ENCODE assay signal across 20 mouse cellular contexts in the genomic region with DNA sequence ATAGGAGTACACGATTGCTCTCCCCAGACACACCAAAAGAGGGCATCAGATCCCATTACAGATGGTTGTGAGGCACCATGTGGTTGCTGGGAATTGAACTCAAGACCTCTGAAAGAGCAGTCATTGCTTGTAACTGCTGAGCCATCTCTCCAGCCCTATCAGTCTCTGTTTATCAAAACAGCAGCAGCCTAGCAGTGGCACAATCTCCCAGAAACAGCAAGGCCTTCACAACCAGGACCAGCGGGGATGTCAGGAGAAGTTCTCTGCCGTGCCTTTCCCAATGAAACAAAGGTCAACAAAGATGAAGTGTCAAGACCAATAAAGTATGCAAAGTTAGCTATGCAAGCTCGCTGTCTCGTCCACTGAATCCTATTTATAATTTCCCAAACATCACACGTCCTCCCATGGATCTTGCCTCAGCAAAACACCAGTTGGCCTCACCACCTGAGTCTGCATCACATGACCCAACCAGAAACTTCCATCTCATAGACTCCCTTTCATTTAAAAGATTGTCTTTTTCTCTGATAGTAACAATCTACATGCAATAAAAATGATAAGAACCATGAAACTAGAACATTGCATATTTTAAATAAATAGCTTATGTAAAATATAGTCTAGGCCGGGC. TPM values are rescaled to one million over a fixed set of nuclear protein-coding genes. Genes with fewer than 3 reads are reported as not detected.
DNase-seq lines count a peak whose midpoint lies in the region; ATAC-seq and TF ChIP-seq lines count a peak whose summit lies in the region.
"Had no signal": no experiment of that assay in that cellular context is flagged by ENCODE, and none has a peak within 500 bp of the region (broad histone marks: within the 10 kb centered on the region; RNA-seq: fewer than 3 reads in every experiment).

No protein-coding gene starts in this region.

- H3K27ac ChIP-seq in MEL (ENCODE audit: control insufficient read depth, low read depth, low read length), result no peak overlapping the region
- peak overlapping the region; percentile 50 for H3K27ac ChIP-seq in liver, embryonic 14.5 days
- H3K27ac ChIP-seq in midbrain, embryonic 14.5 days (replicated peaks; ENCODE audit: low read depth, low read length), result no peak overlapping the region
- H3K27ac ChIP-seq: embryonic facial prominence, embryonic 13.5 days; forebrain, embryonic 10.5 days; heart, adult 2 months; heart, embryonic 15.5 days; hindbrain, embryonic 10.5 days; hindbrain, embryonic 14.5 days had no signal

- peak; percentile 92 for ATAC-seq in liver, embryonic 14.5 days (ENCODE audit: insufficient read depth)
- ATAC-seq in megakaryocyte progenitor cell, adult 5-6 weeks (replicated peaks; ENCODE audit: poor library complexity), result peak; percentile 54; the same call in 1 of the 2 replicates
- no peak for ATAC-seq in midbrain, embryonic 14.5 days (ENCODE audit: low FRiP score, low TSS enrichment)
- ATAC-seq: forebrain, embryonic 14.5 days had no signal

- no peak for TF ChIP-seq RAD21 in MEL (IDR thresholded peaks at IDR 0.05; ENCODE audit: low read depth, low read length)

- no peak for TF ChIP-seq POLR2A in MEL (IDR thresholded peaks at IDR 0.05; ENCODE audit: control insufficient read depth in 1 of 2, insufficient read depth in 1 of 2, low read depth in 1 of 2, low read length in 2 of 2, poor library complexity in 1 of 2)

- H3K36me3 ChIP-seq in MEL (ENCODE audit: control insufficient read depth in 1 of 2, insufficient read depth in 2 of 2, low read length in 2 of 2), result no peaks in the 10 kb centered on the region
- no peaks in the 10 kb centered on the region for H3K36me3 ChIP-seq in liver, embryonic 14.5 days (replicated peaks; ENCODE audit: control insufficient read depth, insufficient read depth, low read depth)
- no peaks in the 10 kb centered on the region for H3K36me3 ChIP-seq in midbrain, embryonic 14.5 days (ENCODE audit: control insufficient read depth, insufficient read depth, low read length)
- H3K36me3 ChIP-seq: embryonic facial prominence, embryonic 13.5 days; forebrain, embryonic 10.5 days; heart, embryonic 15.5 days; hindbrain, embryonic 10.5 days had no signal

- 49% methylated on average over 7 of the region's 7 CpGs for WGBS in liver, embryonic 14.5 days (ENCODE audit: insufficient replicate concordance)
- 83% methylated on average over 7 of the region's 7 CpGs for WGBS in midbrain, embryonic 14.5 days

- no peak overlapping the region for H3K4me3 ChIP-seq in MEL (ENCODE audit: control insufficient read depth in 1 of 2, insufficient read depth in 1 of 2, low read depth in 2 of 2, low read length in 2 of 2)
- no peak overlapping the region for H3K4me3 ChIP-seq in liver, embryonic 14.5 days (ENCODE audit: insufficient read depth in 1 of 2, low read depth in 2 of 2, low read length in 2 of 2)
- H3K4me3 ChIP-seq in midbrain, embryonic 14.5 days (replicated peaks; ENCODE audit: low read depth, low read length), result no peak overlapping the region
- H3K4me3 ChIP-seq: embryonic facial prominence, embryonic 13.5 days; forebrain, embryonic 10.5 days; heart, adult 2 months; heart, embryonic 15.5 days; hindbrain, embryonic 10.5 days had no signal

- H3K4me2 ChIP-seq in liver, embryonic 14.5 days (ENCODE audit: low read depth), result peak overlapping the region; percentile 13; the same call in 1 of the 2 replicates
- no peak overlapping the region for H3K4me2 ChIP-seq in midbrain, embryonic 14.5 days (ENCODE audit: low read length)
- H3K4me2 ChIP-seq: embryonic facial prominence, embryonic 13.5 days; heart, embryonic 11.5 days; heart, embryonic 15.5 days; hindbrain, embryonic 14.5 days had no signal

- TF ChIP-seq EP300 in MEL (IDR thresholded peaks at IDR 0.05; ENCODE audit: low read depth in 1 of 2, low read length in 2 of 2), result no peak
- peak; percentile 83 for TF ChIP-seq EP300 in liver, embryonic 14.5 days (IDR thresholded peaks at IDR 0.05; ENCODE audit: low read depth)

- H3K9ac ChIP-seq in MEL (ENCODE audit: control insufficient read depth, low read depth, low read length, poor library complexity, severe bottlenecking), result no peak overlapping the region
- H3K9ac ChIP-seq in liver, embryonic 14.5 days (replicated peaks), result no peak overlapping the region
- no peak overlapping the region for H3K9ac ChIP-seq in midbrain, embryonic 14.5 days (replicated peaks; ENCODE audit: low read length)
- H3K9ac ChIP-seq: embryonic facial prominence, embryonic 13.5 days; heart, embryonic 15.5 days; hindbrain, embryonic 14.5 days had no signal

- no peaks in the 10 kb centered on the region for H3K9me3 ChIP-seq in MEL (replicated peaks; ENCODE audit: insufficient read depth, low read length)
- H3K9me3 ChIP-seq in liver, embryonic 14.5 days (ENCODE audit: control insufficient read depth, low read length), result no peaks in the 10 kb centered on the region
- peaks cover 3% of the 10 kb centered on the region; the same call in 1 of the 2 replicates for H3K9me3 ChIP-seq in midbrain, embryonic 14.5 days (ENCODE audit: control insufficient read depth, low read length)
- H3K9me3 ChIP-seq: heart, embryonic 15.5 days had no signal

- no peaks in the 10 kb centered on the region for H3K4me1 ChIP-seq in MEL (ENCODE audit: control insufficient read depth in 1 of 2, insufficient read depth in 2 of 2, low read length in 2 of 2)
- peaks cover 11 to 12% of the 10 kb centered on the region in 2 experiments for H3K4me1 ChIP-seq in liver, embryonic 14.5 days (replicated peaks; ENCODE audit: control insufficient read depth in 2 of 2, insufficient read depth in 2 of 2, low read length in 1 of 2)
- no peaks in the 10 kb centered on the region for H3K4me1 ChIP-seq in midbrain, embryonic 14.5 days (ENCODE audit: control insufficient read depth, insufficient read depth, low read length)
- H3K4me1 ChIP-seq: embryonic facial prominence, embryonic 13.5 days; forebrain, embryonic 10.5 days; heart, embryonic 15.5 days; hindbrain, embryonic 10.5 days had no signal

- no peaks in the 10 kb centered on the region for H3K79me2 ChIP-seq in MEL (ENCODE audit: control insufficient read depth, insufficient read depth, low read length, poor library complexity)

- TF ChIP-seq CTCF in MEL (IDR thresholded peaks at IDR 0.05 in 2 of 3, conservative IDR thresholded peaks at IDR 0.05 in 1 of 3; ENCODE audit: control insufficient read depth in 1 of 3, insufficient read depth in 1 of 3, low read depth in 2 of 3, low read length in 3 of 3, poor library complexity in 1 of 3, severe bottlenecking in 1 of 3), result no peak
- 0 out of 2 replicates have a peak, but pooled peaks have one; percentile 3 for TF ChIP-seq CTCF in liver, embryonic 14.5 days (IDR thresholded peaks at IDR 0.05; ENCODE audit: low read depth)

- H3K27me3 ChIP-seq in MEL (ENCODE audit: control insufficient read depth in 1 of 2, insufficient read depth in 2 of 2, low read length in 2 of 2), result no peaks in the 10 kb centered on the region
- H3K27me3 ChIP-seq in liver, embryonic 14.5 days (ENCODE audit: control insufficient read depth, insufficient read depth, low read length), result no peaks in the 10 kb centered on the region
- no peaks in the 10 kb centered on the region for H3K27me3 ChIP-seq in midbrain, embryonic 14.5 days (ENCODE audit: control insufficient read depth, insufficient read depth, low read length)
- H3K27me3 ChIP-seq: embryonic facial prominence, embryonic 13.5 days; heart, embryonic 15.5 days had no signal

- DNase-seq in MEL (ENCODE audit: low read depth, low spot score) (no peak), liver (peak; percentile 59)
- DNase-seq in liver, embryonic 14.5 days (ENCODE audit: low read depth in 3 of 3, low spot score in 3 of 3), result no peak
- no peak for DNase-seq in natural killer cell, adult 2 months (ENCODE audit: low spot score in 2 of 2)
- DNase-seq in adrenal gland, adult (ENCODE audit: inconsistent age in 2 of 2, low spot score in 1 of 2), result no peak
- no peak for DNase-seq in midbrain, embryonic 14.5 days
- DNase-seq: adrenal gland, postnatal 10 days; cerebellum, adult 11 months; cerebellum, adult 9-10 months; cerebellum, postnatal 25 days; heart, adult 2 months; heart, postnatal 14 days had no signal

RNA-seq across cellular contexts. Expression of a gene that starts 20.3 kb away (rescaled TPM):
- 34.3 and 38.6 TPM in 2 replicates for total RNA-seq in MEL (2012; rRNA removed)
- 10 to 100 TPM in 1 of 2 experiments, not detected in 1; 70.7 TPM for polyA plus RNA-seq in MEL (2012; ENCODE audit: insufficient read depth in 1 of 2, insufficient read length in 2 of 2, low read depth in 1 of 2, low replicate concordance in 2 of 2, missing spikeins in 1 of 2)
- polyA plus RNA-seq in liver, embryonic 14.5 days (2012; rRNA removed), result 22.5 and 27.2 TPM in 2 replicates
- polyA plus RNA-seq in liver, embryonic 14.5 days (2014; fragmentation: Nextera tagmentation; extraction: Ambion mirVana), result 32.5 and 34.7 TPM in 2 replicates
- total RNA-seq in megakaryocyte progenitor cell, adult 5-6 weeks (2015), result 14.7 and 19.0 TPM in 2 replicates
- total RNA-seq in megakaryocyte progenitor cell, adult 5-6 weeks (2017), result 14.3 and 17.8 TPM in 2 replicates
- polyA plus RNA-seq in midbrain, embryonic 14.5 days (2014; fragmentation: Nextera tagmentation; extraction: Ambion mirVana), result 106 and 116 TPM in 2 replicates

RNA-seq across cellular contexts. Expression of a gene that starts 24.2 kb away (rescaled TPM):
- 38.2 and 43.2 TPM in 2 replicates for total RNA-seq in MEL (2012; rRNA removed)
- polyA plus RNA-seq in MEL (2012; ENCODE audit: insufficient read depth in 1 of 2, insufficient read length in 2 of 2, low read depth in 1 of 2, low replicate concordance in 2 of 2, missing spikeins in 1 of 2), result 10 to 100 TPM in 1 of 2 experiments, not detected in 1; 56.6 TPM
- polyA plus RNA-seq in liver, embryonic 14.5 days (2012; rRNA removed), result 26.1 and 32.7 TPM in 2 replicates
- 37.6 and 37.8 TPM in 2 replicates for polyA plus RNA-seq in liver, embryonic 14.5 days (2014; fragmentation: Nextera tagmentation; extraction: Ambion mirVana)
- total RNA-seq in megakaryocyte progenitor cell, adult 5-6 weeks (2015), result 45.5 and 47.6 TPM in 2 replicates
- total RNA-seq in megakaryocyte progenitor cell, adult 5-6 weeks (2017), result 26.2 and 28.0 TPM in 2 replicates
- polyA plus RNA-seq in midbrain, embryonic 14.5 days (2014; fragmentation: Nextera tagmentation; extraction: Ambion mirVana), result 46.2 TPM in 2 replicates

RNA-seq across cellular contexts. Expression of a gene that starts 24.4 kb away (rescaled TPM):
- total RNA-seq in MEL (2012; rRNA removed), result 74.2 and 78.0 TPM in 2 replicates
- 100 to 1,000 TPM in 1 of 2 experiments, not detected in 1; 229 TPM for polyA plus RNA-seq in MEL (2012; ENCODE audit: insufficient read depth in 1 of 2, insufficient read length in 2 of 2, low read depth in 1 of 2, low replicate concordance in 2 of 2, missing spikeins in 1 of 2)
- polyA plus RNA-seq in liver, embryonic 14.5 days (2012; rRNA removed), result 176 and 217 TPM in 2 replicates
- 294 and 325 TPM in 2 replicates for polyA plus RNA-seq in liver, embryonic 14.5 days (2014; fragmentation: Nextera tagmentation; extraction: Ambion mirVana)
- 363 and 424 TPM in 2 replicates for total RNA-seq in megakaryocyte progenitor cell, adult 5-6 weeks (2015)
- total RNA-seq in megakaryocyte progenitor cell, adult 5-6 weeks (2017), result 324 and 345 TPM in 2 replicates
- polyA plus RNA-seq in midbrain, embryonic 14.5 days (2014; fragmentation: Nextera tagmentation; extraction: Ambion mirVana), result 987 and 1,278 TPM in 2 replicates

RNA-seq across cellular contexts. Expression of a gene that starts 34.3 kb away (rescaled TPM):
- total RNA-seq in MEL (2012; rRNA removed), result 2.6 and 4.0 TPM in 2 replicates
- polyA plus RNA-seq in MEL (2012; ENCODE audit: insufficient read depth in 1 of 2, insufficient read length in 2 of 2, low read depth in 1 of 2, low replicate concordance in 2 of 2, missing spikeins in 1 of 2), result 1 to 10 TPM in 1 of 2 experiments, not detected in 1; 3.1 TPM
- polyA plus RNA-seq in liver, embryonic 14.5 days (2012; rRNA removed), result 0.09 and 0.19 TPM in 2 replicates
- polyA plus RNA-seq in liver, embryonic 14.5 days (2014; fragmentation: Nextera tagmentation; extraction: Ambion mirVana), result 0.18 and 0.47 TPM in 2 replicates
- 0.10 TPM in 1 of 2 replicates, not detected in the other for total RNA-seq in megakaryocyte progenitor cell, adult 5-6 weeks (2015)
- 0.87 and 1.6 TPM in 2 replicates for total RNA-seq in megakaryocyte progenitor cell, adult 5-6 weeks (2017)
- polyA plus RNA-seq in midbrain, embryonic 14.5 days (2014; fragmentation: Nextera tagmentation; extraction: Ambion mirVana), result 0.72 and 1.3 TPM in 2 replicates
